Mouse (Mus musculus) macrophage (primary cell): Measurements from ENCODE around the gene Vps37c. TPM values are rescaled to one million over a fixed set of nuclear protein-coding genes. Genes with fewer than 3 reads are reported as not detected.

Experiments used
- H3K27ac ChIP-seq: fragments of 350-480 bp; formaldehyde crosslinking; 2 replicates; pipeline ENCODE4 v1.9.0; 2021
- H3K36me3 ChIP-seq: fragments of 350-480 bp; formaldehyde crosslinking; 2 replicates; pipeline ENCODE4 v1.9.0; 2021; ENCODE audit errors: inconsistent target
- H3K4me3 ChIP-seq: fragments of 350-480 bp; formaldehyde crosslinking; 2 replicates; pipeline ENCODE4 v1.9.0; 2021; ENCODE audit errors: inconsistent target
- H3K79me2 ChIP-seq: fragments of 350-480 bp; formaldehyde crosslinking; 2 replicates; pipeline ENCODE4 v1.9.0; 2021; ENCODE audit errors: inconsistent target
- WGBS: methylation state at CpG from one replicate; pipeline ENCODE4 v1.1.7; 2026; ENCODE audit warnings: inconsistent platforms; ENCODE audit not compliant: missing documents; 5-methylcytosine and 5-hydroxymethylcytosine counted together
- polyA plus RNA-seq: library from polyadenylated mRNA; stranded (reverse); fragments of 250-400 nt; gene quantifications from 3 replicates; pipeline ENCODE4 v1.2.4, GENCODE M21; 2018; ENCODE audit warnings: inconsistent platforms

Gene Vps37c
- polyA plus RNA-seq, 1 experiment from 2014 or later, result 24.0 TPM

DNA sequence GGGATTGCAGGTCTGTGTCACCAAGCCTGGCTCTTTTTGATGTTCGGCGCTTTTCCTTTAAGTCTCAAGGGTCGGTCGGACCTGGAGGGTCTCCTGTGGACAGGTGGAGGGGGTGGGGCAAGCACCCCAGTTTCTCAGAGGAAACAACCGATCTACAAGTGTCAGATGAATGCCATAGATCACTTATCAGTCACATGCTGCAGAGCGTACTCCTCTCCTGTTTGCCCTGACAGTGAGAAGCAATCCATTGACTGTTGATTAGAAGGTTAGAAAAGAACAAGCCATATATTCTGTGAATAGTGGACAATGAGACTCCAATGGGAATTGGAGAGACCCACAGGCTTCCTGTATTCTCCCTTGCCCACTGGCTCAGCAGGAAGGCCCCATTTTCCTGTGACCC, 61.6 kb downstream of the Vps37c start:
- H3K36me3 ChIP-seq, result no peaks in the 10 kb centered on the region
- H3K27ac ChIP-seq, result no peak overlapping the region
- H3K79me2 ChIP-seq, result no peaks in the 10 kb centered on the region
- WGBS, result 89% methylated on average over 6 of the region's 6 CpGs
- H3K4me3 ChIP-seq, result no peak overlapping the region

DNA sequence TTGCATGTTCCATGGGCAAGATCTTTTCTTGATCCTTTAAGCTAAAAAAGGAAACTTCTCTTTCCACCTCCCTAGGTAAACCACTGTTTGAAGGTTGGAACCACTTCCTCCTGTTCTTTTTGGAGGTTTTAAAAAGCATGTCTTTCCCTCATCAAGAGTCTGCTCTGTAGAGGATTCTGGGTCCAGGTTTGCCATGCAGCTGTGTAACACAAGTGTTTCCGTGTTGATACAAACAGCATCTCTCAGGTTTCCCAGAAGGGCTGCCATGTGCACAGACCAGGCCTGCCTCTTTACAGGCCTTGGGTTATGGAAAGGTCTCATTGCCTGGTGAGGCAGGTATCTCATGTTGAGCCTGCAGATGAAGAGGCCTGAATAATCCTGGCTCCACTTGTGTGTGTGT, 63.1 kb downstream of the Vps37c start:
- WGBS, result 63% methylated on average over 1 of the region's 1 CpGs
- no peak overlapping the region for H3K4me3 ChIP-seq
- no peaks in the 10 kb centered on the region for H3K36me3 ChIP-seq
- no peaks in the 10 kb centered on the region for H3K79me2 ChIP-seq
- H3K27ac ChIP-seq, result no peak overlapping the region

DNA sequence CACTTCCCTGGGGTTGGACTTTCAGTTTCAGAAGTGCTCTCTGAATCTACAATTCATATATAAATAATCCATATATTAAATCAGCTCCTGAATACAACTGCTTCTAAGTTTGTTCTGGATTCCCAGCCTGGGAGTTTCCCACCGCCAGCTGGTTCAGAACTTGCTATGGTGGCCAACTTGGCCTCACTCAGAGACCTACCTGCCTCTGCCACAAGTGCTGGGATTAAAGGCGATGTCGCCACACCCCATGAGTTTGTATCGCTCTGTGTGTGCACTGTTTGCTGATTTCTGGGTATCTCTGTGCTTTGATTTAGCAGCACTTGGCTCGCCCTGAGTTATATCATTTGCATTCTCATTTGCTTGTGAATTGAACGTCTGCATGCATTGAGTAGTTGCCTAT, 63.6 kb downstream of the Vps37c start:
- 96% methylated on average over 6 of the region's 6 CpGs for WGBS
- no peak overlapping the region for H3K4me3 ChIP-seq
- H3K36me3 ChIP-seq, result no peaks in the 10 kb centered on the region
- no peaks in the 10 kb centered on the region for H3K79me2 ChIP-seq
- no peak overlapping the region for H3K27ac ChIP-seq

DNA sequence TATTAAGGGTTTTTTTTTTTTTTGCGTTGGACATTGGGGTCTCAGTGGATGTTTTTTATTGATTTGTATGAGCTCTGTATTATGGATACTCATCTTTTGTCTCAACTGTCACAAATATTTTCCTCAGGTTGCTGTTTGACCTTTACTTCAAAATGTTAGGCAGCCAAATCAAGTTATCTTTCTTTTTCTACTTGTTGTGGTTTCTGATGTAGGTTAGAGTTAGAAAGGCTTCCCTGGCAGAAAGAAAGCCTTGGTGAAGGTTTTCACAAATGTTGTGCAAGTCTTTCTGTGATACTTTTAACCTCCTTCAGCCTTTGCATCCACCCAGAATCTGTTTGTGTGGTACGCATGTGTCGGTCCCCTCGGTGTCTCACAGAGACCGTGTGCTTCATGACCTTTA, 64.1 kb downstream of the Vps37c start:
- Histone ChIP-seq H3K4me3 (no peak overlapping the region), H3K36me3 (no peaks in the 10 kb centered on the region), H3K27ac (no peak overlapping the region), H3K79me2 (no peaks in the 10 kb centered on the region)
- 100% methylated on average over 5 of the region's 5 CpGs for whole genome bisulfite sequencing

DNA sequence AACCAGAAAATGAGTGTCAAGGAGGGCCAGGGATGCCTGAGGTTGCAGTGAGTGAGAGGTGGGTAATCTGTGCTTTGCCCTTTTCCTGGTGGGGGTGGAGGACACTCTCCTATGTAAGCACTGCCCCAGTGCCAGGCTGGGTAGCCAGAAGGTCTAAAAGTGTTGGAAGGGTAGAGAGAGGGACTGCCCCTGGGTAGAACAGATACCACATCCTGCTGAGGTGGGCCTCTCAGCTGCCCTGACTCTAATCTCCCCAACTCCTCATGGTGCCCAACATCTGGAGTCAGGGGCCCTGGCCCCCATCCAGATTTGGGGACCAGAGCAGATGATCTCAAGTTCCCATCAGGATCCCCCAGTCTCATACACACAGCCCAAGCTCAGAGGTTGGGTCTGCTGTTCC, 68.6 kb downstream of the Vps37c start:
- Histone ChIP-seq H3K79me2 (no peaks in the 10 kb centered on the region), H3K27ac (no peak overlapping the region)

DNA sequence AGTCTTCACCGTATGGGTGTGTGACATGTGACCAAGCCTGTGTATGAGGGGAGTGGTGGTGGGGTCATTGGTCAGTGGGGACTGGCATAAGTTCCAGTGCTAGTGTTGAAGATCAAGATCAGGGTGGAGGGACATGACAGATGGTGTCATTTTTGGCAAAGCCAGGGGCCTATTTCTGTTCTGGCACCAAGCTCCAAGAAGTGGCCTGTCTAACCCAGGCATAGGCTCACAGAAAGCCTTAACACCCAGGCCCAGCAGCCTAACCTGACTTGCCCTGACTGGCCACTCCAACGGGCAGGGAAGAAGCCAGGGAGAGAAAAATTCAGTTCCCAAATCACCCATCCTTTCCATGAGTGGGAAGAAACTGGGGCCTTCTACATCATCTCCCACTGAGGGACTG, 69.0 kb downstream of the Vps37c start:
- Histone ChIP-seq H3K36me3 (no peaks in the 10 kb centered on the region), H3K79me2 (no peaks in the 10 kb centered on the region), H3K4me3 (no peak overlapping the region), H3K27ac (no peak overlapping the region)
- 97% methylated on average over 2 of the region's 2 CpGs for WGBS

More for the DNA sequence above, 68.6 kb downstream of the Vps37c start:
- no peaks in the 10 kb centered on the region for H3K36me3 ChIP-seq
- H3K4me3 ChIP-seq, result no peak overlapping the region

DNA sequence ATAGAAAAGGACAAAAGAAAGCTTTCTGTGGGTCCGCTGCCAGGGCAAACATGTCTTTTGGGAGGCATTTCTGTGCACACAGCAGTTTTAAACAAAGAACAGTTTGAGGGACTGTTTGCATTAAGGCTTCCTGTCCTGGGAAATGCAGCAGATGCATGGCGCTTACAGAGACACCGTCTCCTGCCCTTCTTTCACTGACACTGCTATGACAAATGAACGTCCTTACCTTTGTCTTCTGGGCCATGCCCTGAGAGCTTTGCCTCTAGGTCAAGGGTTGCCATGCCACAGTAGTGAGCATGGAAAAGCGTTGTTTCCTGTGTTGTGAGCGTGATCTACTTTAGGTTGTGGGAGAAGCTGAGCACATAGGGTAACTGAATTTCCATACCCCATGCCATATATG, 70.2 kb downstream of the Vps37c start:
- Histone ChIP-seq H3K79me2 (no peaks in the 10 kb centered on the region), H3K36me3 (no peaks in the 10 kb centered on the region), H3K27ac (no peak overlapping the region), H3K4me3 (no peak overlapping the region)
- WGBS, result 97% methylated on average over 6 of the region's 6 CpGs

DNA sequence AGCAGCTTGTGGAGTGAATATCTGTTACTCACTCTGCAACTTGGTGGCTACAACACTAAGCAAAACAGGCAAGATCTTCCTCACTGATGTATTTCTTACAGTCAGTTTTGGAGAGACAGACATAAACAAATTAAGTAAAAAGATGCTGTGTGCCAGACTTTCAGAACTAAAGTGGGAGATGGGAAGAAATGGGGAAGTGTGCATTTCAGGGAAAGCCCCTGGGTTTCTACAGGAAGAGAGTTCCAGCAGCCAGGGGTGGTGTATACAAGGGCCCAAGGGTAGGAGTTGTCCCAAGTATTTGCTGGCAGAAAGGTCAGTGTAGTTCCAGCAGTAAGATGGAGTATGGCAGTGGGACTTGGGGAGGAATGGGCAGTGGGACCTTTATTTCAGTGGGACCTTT, 71.0 kb downstream of the Vps37c start:
- no peaks in the 10 kb centered on the region for H3K36me3 ChIP-seq
- H3K79me2 ChIP-seq, result no peaks in the 10 kb centered on the region
- no peak overlapping the region for H3K27ac ChIP-seq
- H3K4me3 ChIP-seq, result no peak overlapping the region

DNA sequence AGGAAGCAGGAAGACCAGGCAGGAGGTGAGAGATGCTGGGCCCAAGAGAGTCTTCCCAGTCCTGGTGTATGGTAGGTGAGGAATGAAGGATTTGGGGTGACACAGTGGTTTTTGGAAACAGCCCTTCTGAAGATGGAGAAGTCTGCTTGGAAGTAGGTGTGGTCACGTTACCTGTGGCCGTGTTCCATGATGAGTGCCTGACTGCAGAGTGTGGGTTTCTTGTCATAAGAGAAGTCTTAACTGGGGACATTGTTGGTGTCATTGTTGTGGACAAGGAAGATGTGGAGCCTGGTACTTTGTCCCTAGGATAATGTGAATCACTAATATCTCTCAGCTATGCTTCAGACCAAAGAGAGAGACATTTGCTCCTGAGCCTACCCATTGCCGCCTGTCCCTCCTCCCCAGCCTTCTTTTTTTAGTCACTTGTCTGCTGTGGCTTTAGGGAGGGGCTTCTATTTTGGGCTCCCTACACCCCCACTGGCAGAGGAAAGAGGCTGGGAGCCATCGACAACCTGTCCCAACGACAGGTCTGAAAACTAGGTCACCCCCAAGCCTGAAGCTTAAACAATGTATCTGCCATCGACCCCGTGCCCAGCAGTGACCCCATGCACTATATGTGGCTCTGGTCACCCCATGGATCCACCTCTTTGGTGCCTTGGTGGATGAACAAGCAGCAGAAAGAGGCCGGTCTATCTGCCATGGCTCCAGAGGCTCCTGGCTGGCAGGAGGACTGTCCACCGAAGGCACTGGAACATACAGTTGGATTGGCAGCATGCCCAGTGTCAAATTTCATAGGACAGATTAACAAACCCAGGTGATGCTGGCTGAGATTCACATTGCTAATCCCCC, 71.7 kb downstream of the Vps37c start:
- 71% methylated on average over 9 of the region's 9 CpGs for WGBS
- H3K4me3 ChIP-seq, result no peak overlapping the region

DNA sequence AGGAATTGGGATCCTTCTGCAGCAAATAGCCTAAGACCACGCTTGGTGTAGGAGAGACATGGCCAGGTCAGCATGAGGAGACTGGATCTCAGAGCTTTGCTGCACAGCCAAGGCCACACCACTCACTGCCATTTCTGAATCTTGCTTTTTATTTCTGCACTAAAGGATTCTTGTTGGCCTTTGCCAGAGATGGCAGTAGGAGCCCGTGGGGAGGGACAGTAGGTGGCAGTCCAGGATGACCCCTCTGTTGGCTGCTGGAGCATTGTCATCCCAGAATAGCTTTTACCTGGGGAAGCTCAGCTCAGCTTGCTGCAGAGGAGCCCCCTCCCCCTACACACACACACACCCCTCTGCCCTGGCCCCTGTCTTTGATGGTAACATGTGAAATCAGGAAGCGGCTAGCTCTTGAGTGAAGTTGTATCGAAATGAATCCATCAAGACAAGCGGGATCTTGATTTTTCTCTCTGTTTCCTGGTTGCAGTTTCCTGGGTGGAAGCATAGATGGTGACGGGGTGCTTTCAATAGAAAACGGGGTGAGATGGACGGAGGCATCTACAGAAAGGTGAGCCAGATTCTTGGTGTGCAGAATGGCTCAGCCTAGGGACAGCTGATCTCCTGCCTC, 73.4 kb downstream of the Vps37c start:
- H3K36me3 ChIP-seq, result no peaks in the 10 kb centered on the region

More for the DNA sequence above, 71.7 kb downstream of the Vps37c start:
- no peaks in the 10 kb centered on the region for H3K79me2 ChIP-seq
- no peaks in the 10 kb centered on the region for H3K36me3 ChIP-seq
- no peak overlapping the region for H3K27ac ChIP-seq

DNA sequence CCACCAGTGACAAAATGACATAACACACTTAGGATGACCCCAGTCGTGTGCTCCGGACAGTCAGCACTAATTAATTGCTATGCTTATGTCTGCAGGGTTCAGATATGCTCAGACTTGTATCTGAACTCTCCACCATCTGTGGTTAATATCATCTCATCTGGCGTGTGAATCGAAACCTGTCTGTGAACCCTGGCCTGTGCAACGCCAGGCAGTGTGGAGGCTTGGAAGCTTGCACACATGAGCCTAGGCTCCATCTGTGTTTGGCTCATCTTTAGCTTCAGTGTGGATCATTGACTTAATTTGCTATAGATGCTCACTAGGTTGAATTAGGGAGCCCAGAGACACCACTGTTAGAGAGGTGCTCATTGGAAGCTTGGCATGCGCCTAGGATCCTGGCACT, 73.9 kb downstream of the Vps37c start:
- WGBS, result 91% methylated on average over 6 of the region's 6 CpGs
- no peaks in the 10 kb centered on the region for H3K36me3 ChIP-seq
- no peak overlapping the region for H3K27ac ChIP-seq
- H3K79me2 ChIP-seq, result no peaks in the 10 kb centered on the region
- no peak overlapping the region for H3K4me3 ChIP-seq

More for the DNA sequence above, 73.4 kb downstream of the Vps37c start:
- 90% methylated on average over 8 of the region's 8 CpGs for WGBS
- no peak overlapping the region for H3K27ac ChIP-seq
- H3K4me3 ChIP-seq, result no peak overlapping the region
- no peaks in the 10 kb centered on the region for H3K79me2 ChIP-seq

DNA sequence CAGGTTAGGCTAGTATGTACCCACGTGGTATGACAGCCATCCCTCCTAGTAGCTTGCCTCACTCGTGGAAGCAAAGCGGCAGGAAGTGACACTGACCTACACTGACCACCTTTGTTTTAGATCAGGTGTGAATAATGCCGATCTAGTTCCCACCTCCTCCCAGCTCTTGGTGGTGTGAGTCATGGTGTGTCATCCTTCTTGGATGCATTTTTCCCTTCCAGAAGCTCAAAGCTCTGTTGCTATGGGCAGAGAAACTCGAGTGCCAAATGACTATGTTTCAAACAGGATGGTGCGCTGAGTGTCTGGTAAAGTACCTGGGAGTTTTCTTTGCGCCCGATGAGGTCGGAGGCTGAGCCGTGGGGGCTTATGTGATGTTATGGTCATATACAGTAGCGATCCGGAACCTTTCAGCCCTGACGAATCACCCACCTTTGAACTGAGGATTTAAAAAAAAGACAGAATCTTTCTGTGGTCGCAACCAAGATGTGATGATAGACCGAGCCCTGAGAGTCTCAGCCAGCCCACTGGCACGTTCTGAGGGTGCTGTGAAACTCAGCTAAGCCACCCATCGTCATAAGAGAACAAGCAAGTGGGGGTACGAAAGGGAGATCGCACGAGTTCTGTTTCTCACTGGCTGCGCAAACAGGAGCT, 75.0 kb downstream of the Vps37c start:
- no peaks in the 10 kb centered on the region for H3K36me3 ChIP-seq
- no peaks in the 10 kb centered on the region for H3K79me2 ChIP-seq
- H3K4me3 ChIP-seq, result no peak overlapping the region
- WGBS, result 87% methylated on average over 21 of the region's 21 CpGs
- no peak overlapping the region for H3K27ac ChIP-seq
